Mouse (Mus musculus) heart, postnatal 0 days (tissue): ENCODE measurements at regions not wholly inside any gene's neighbourhood (a gene's known extent, or its start where the extent isn't known, plus 50 kb on each side); places are given as distances from the start of the nearest gene placed in this dataset.

Experiments used
- CTCF ChIP-seq: IDR thresholded peaks from 2 replicates; pipeline ENCODE4 v1.5.1; 2016; ENCODE audit warnings: antibody characterized with exemption, control low read depth, low read depth
- EP300 ChIP-seq: IDR thresholded peaks from 2 replicates; pipeline ENCODE4 v1.6.1; 2016; ENCODE audit warnings: antibody characterized with exemption, low read depth

- TF ChIP-seq CTCF: no peak
- TF ChIP-seq EP300: no peak
Observed at GRCm38 (mm10) chr15:62231709-62232108, 1308.9 kb upstream of the A1bg start.
